Mouse (Mus musculus) erythroid progenitor cell, adult 5-6 weeks (primary cell): ENCODE measurements around the gene Psmc3. TPM values are rescaled to one million over a fixed set of nuclear protein-coding genes. Genes with fewer than 3 reads are reported as not detected.
"Not testable (repeated sequence)": the region's sequence is repeated elsewhere in the genome, so short reads cannot be mapped to it uniquely, and the experiment has no call there.

Experiments
- ATAC-seq: replicated peaks from 2 replicates; pipeline ENCODE4 v1.8.0; 2016; ENCODE audit warnings: moderate number of reproducible peaks, mild to moderate bottlenecking, moderate TSS enrichment, inconsistent platforms; ENCODE audit not compliant: poor library complexity, low FRiP score, severe bottlenecking
- total RNA-seq, 2 experiments: library from RNA; stranded (forward) in 1 of 2; stranded (reverse) in 1 of 2; fragments of 150-400 nt in 1 of 2; fragments of 186-747, 209-891 nt in 1 of 2; gene quantifications; 2 replicates each; pipeline versions ENCODE4 v1.2.3 to v1.2.4; 2015 to 2017; ENCODE audit warnings: low replicate concordance in 2 of 2

Psmc3 gene
- total RNA-seq (2015; ENCODE audit: low replicate concordance) (56.2 and 85.4 TPM in 2 replicates), total RNA-seq (2017; ENCODE audit: low replicate concordance) (101 and 248 TPM in 2 replicates)

- ATAC-seq, result peak; percentile 99
Measured at GRCm38 (mm10) chr2:91053934-91054382, at the start of gene Psmc3. TSS of gene Psmc3 (plus strand) at chr2:91054009.

- ATAC-seq, result no peak
Measured at GRCm38 (mm10) chr2:91008536-91008935, 45.3 kb upstream of the Psmc3 start.

- ATAC-seq, result no peak
Measured at GRCm38 (mm10) chr2:91013881-91014280, 39.9 kb upstream of the Psmc3 start.

- ATAC-seq, result no peak
Measured at GRCm38 (mm10) chr2:91015386-91015785, 38.4 kb upstream of the Psmc3 start.

- ATAC-seq, result no peak
Measured at GRCm38 (mm10) chr2:91018061-91018788, 35.6 kb upstream of the Psmc3 start.

- no peak for ATAC-seq
Measured at GRCm38 (mm10) chr2:91019911-91020310, 33.9 kb upstream of the Psmc3 start.

- ATAC-seq, result not testable (repeated sequence)
Measured at GRCm38 (mm10) chr2:91022266-91022665, 31.5 kb upstream of the Psmc3 start.

- no peak for ATAC-seq
Measured at GRCm38 (mm10) chr2:91023131-91023530, 30.7 kb upstream of the Psmc3 start.

- no peak for ATAC-seq
Measured at GRCm38 (mm10) chr2:91023956-91024355, 29.9 kb upstream of the Psmc3 start.

GRCm38 (mm10) chr2:91025081-91025516 lies 28.7 kb upstream of the Psmc3 start:
- no peak for ATAC-seq

GRCm38 (mm10) chr2:91026491-91026890 lies 27.3 kb upstream of the Psmc3 start:
- peak; percentile 77 for ATAC-seq

- peak; percentile 39; the same call in 1 of the 2 replicates for ATAC-seq
Measured at GRCm38 (mm10) chr2:91027391-91028214, 26.2 kb upstream of the Psmc3 start.

- no peak for ATAC-seq
Measured at GRCm38 (mm10) chr2:91031216-91031615, 22.6 kb upstream of the Psmc3 start.

- ATAC-seq, result no peak
Measured at GRCm38 (mm10) chr2:91033000-91033399, 20.8 kb upstream of the Psmc3 start.

- ATAC-seq, result no peak
Measured at GRCm38 (mm10) chr2:91035385-91035784, 18.4 kb upstream of the Psmc3 start, which contains the start of gene Rapsn. TSS of gene Rapsn (plus strand) at chr2:91035620.

GRCm38 (mm10) chr2:91041786-91042185 lies 12.0 kb upstream of the Psmc3 start:
- ATAC-seq, result no peak

- ATAC-seq, result no peak
Measured at GRCm38 (mm10) chr2:91042651-91043398, 11.0 kb upstream of the Psmc3 start.

GRCm38 (mm10) chr2:91044727-91045126 lies 9.1 kb upstream of the Psmc3 start:
- no peak for ATAC-seq

- not testable (repeated sequence) for ATAC-seq
Measured at GRCm38 (mm10) chr2:91045805-91046204, 8.0 kb upstream of the Psmc3 start.

GRCm38 (mm10) chr2:91047359-91047758 lies 6.5 kb upstream of the Psmc3 start:
- ATAC-seq, result no peak
